Mouse (Mus musculus): Measurements from ENCODE around the gene Lingo1.

DNA sequence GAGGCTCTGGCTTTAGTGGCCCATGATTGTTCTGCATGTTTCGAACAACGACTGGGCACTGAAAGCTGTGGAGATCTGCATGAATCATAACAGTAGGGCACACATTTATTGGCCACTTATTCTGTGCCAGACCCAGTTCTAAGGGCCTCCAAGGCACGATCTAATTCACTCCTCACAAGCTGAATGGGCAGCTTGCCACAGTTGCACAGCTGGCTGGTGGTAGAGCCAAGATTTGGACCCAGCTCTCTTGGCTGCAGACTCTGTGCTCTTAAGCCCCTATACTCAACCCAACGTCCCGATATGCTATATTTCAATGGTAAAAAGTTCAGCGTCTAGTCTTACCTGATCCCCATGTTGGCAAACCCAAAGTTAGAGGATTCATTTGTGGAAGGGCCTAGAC is 185.3 kb downstream of the Lingo1 start:
- TF ChIP-seq POLR2A (IDR thresholded peaks at IDR 0.05; ENCODE audit: borderline replicate concordance, low read depth, low read length): no peak
- no peak for TF ChIP-seq CTCF (IDR thresholded peaks at IDR 0.05; ENCODE audit: low read depth, low read length)

All from bone marrow macrophage, adult 2 months (primary cell).